Mouse (Mus musculus) MEL (cell line): ENCODE data around the gene Zdhhc12. TPM values are rescaled to one million over a fixed set of nuclear protein-coding genes. Genes with fewer than 3 reads are reported as not detected.

Source experiments
- DNase-seq: peaks from one replicate; pipeline ENCODE4 v3.0.0; 2011; ENCODE audit warnings: low read depth, low spot score
- H3K27ac ChIP-seq: 2 replicates; pipeline ENCODE4 v1.5.1; 2012; ENCODE audit warnings: low read depth, mild to moderate bottlenecking, control low read depth, low read length, moderate library complexity; ENCODE audit not compliant: control insufficient read depth
- H3K27me3 ChIP-seq, 2 experiments: fragments of 150-350 bp in 1 of 2; sonication (generic) in 1 of 2; 2 replicates each; pipeline ENCODE4 v1.6.1; 2012; ENCODE audit warnings: low read length in 2 of 2, mild to moderate bottlenecking in 2 of 2, improper control_type of control experiment in 1 of 2, moderate library complexity in 1 of 2; ENCODE audit not compliant: insufficient read depth in 2 of 2, control insufficient read depth in 1 of 2
- H3K36me3 ChIP-seq, 2 experiments: 2 replicates each; pipeline ENCODE4 v1.6.1; 2012 to 2014; ENCODE audit warnings: low read length in 2 of 2, improper control_type of control experiment in 1 of 2, inconsistent platforms in 1 of 2, mild to moderate bottlenecking in 1 of 2; ENCODE audit not compliant: insufficient read depth in 2 of 2, control insufficient read depth in 1 of 2
- H3K4me1 ChIP-seq, 2 experiments: fragments of 150-350 bp in 1 of 2; sonication (generic) in 1 of 2; 2 replicates each; pipeline ENCODE4 v1.6.1; 2012; ENCODE audit warnings: low read length in 2 of 2, improper control_type of control experiment in 1 of 2, mild to moderate bottlenecking in 1 of 2; ENCODE audit not compliant: insufficient read depth in 2 of 2, control insufficient read depth in 1 of 2
- H3K4me3 ChIP-seq, 2 experiments: fragments of 150-350 bp in 1 of 2; sonication (generic) in 1 of 2; 2 replicates each; pipeline ENCODE4 v1.5.1; 2012; ENCODE audit warnings: low read depth in 2 of 2, low read length in 2 of 2, mild to moderate bottlenecking in 2 of 2, moderate library complexity in 2 of 2, control low read depth in 1 of 2, improper control_type of control experiment in 1 of 2; ENCODE audit not compliant: control insufficient read depth in 1 of 2, insufficient read depth in 1 of 2
- H3K79me2 ChIP-seq: 2 replicates; pipeline ENCODE4 v1.6.1; 2012; ENCODE audit warnings: mild to moderate bottlenecking, low read length, moderate library complexity; ENCODE audit not compliant: control insufficient read depth, poor library complexity, insufficient read depth
- H3K9ac ChIP-seq: 2 replicates; pipeline ENCODE4 v1.6.1; 2012; ENCODE audit warnings: low read depth, mild to moderate bottlenecking, control low read depth, low read length, moderate library complexity; ENCODE audit not compliant: control insufficient read depth, poor library complexity, severe bottlenecking
- H3K9me3 ChIP-seq: fragments of 150-350 bp; sonication (generic); replicated peaks from 2 replicates; pipeline ENCODE4 v1.6.1; 2012; ENCODE audit warnings: mild to moderate bottlenecking, low read length, improper control_type of control experiment, moderate library complexity; ENCODE audit not compliant: insufficient read depth
- BHLHE40 ChIP-seq: IDR thresholded peaks from 2 replicates; pipeline ENCODE4 v1.6.1; 2012; ENCODE audit warnings: low read depth, mild to moderate bottlenecking, inconsistent platforms, low read length, improper control_type of control experiment, borderline replicate concordance
- CHD1 ChIP-seq: IDR thresholded peaks from 2 replicates; pipeline ENCODE4 v1.6.1; 2012; ENCODE audit warnings: low read depth, mild to moderate bottlenecking, inconsistent platforms, low read length, improper control_type of control experiment
- CHD2 ChIP-seq: IDR thresholded peaks from 2 replicates; pipeline ENCODE4 v1.6.1; 2011; ENCODE audit warnings: low read length, improper control_type of control experiment
- CTCF ChIP-seq, 3 experiments: IDR thresholded peaks in 2 of 3; conservative IDR thresholded peaks in 1 of 3; 2 replicates each; pipeline ENCODE4 v1.5.1; 2011 to 2012; ENCODE audit warnings: low read length in 3 of 3, low read depth in 2 of 3, mild to moderate bottlenecking in 2 of 3, improper control_type of control experiment in 1 of 3, inconsistent platforms in 1 of 3, mixed read lengths in 1 of 3, moderate library complexity in 1 of 3; ENCODE audit not compliant: control insufficient read depth in 1 of 3, insufficient read depth in 1 of 3, poor library complexity in 1 of 3, severe bottlenecking in 1 of 3
- E2F4 ChIP-seq: IDR thresholded peaks from 2 replicates; pipeline ENCODE4 v1.6.1; 2011; ENCODE audit warnings: low read depth, low read length, improper control_type of control experiment, borderline replicate concordance
- ELF1 ChIP-seq: IDR thresholded peaks from 2 replicates; pipeline ENCODE4 v1.6.1; 2014; ENCODE audit warnings: low read depth, mild to moderate bottlenecking, inconsistent platforms, low read length, improper control_type of control experiment, moderate library complexity
- EP300 ChIP-seq, 2 experiments: IDR thresholded peaks; 2 replicates each; pipeline ENCODE4 v1.6.1; 2011; ENCODE audit warnings: improper control_type of control experiment in 2 of 2, low read length in 2 of 2, low read depth in 1 of 2, mild to moderate bottlenecking in 1 of 2
- HCFC1 ChIP-seq: IDR thresholded peaks from 2 replicates; pipeline ENCODE4 v1.6.1; 2012; ENCODE audit warnings: low read depth, mild to moderate bottlenecking, inconsistent platforms, low read length, improper control_type of control experiment, moderate library complexity
- MAFK ChIP-seq: IDR thresholded peaks from 2 replicates; pipeline ENCODE4 v1.6.1; 2011; ENCODE audit warnings: low read depth, mild to moderate bottlenecking, low read length, improper control_type of control experiment, borderline replicate concordance
- MXI1 ChIP-seq: IDR thresholded peaks from 2 replicates; pipeline ENCODE4 v1.6.1; 2011; ENCODE audit warnings: mild to moderate bottlenecking, low read depth, low read length, improper control_type of control experiment
- MYC ChIP-seq: IDR thresholded peaks from 2 replicates; pipeline ENCODE4 v1.6.1; 2011; ENCODE audit warnings: low read depth, mild to moderate bottlenecking, low read length, improper control_type of control experiment, moderate library complexity
- NRF1 ChIP-seq: IDR thresholded peaks from 2 replicates; pipeline ENCODE4 v1.6.1; 2014; ENCODE audit warnings: low read depth, mild to moderate bottlenecking, inconsistent platforms, low read length, improper control_type of control experiment, moderate library complexity; ENCODE audit not compliant: poor library complexity, insufficient read depth, severe bottlenecking
- POLR2A ChIP-seq, 2 experiments: IDR thresholded peaks; 2 replicates each; pipeline ENCODE4 v1.6.1; 2011 to 2012; ENCODE audit warnings: low read length in 2 of 2, mild to moderate bottlenecking in 2 of 2, control low read depth in 1 of 2, improper control_type of control experiment in 1 of 2, low read depth in 1 of 2, moderate library complexity in 1 of 2; ENCODE audit not compliant: control insufficient read depth in 1 of 2, insufficient read depth in 1 of 2, poor library complexity in 1 of 2
- POLR2AphosphoS5 ChIP-seq: IDR thresholded peaks from 2 replicates; pipeline ENCODE4 v1.6.1; 2012; ENCODE audit warnings: low read depth, borderline replicate concordance, mild to moderate bottlenecking, inconsistent platforms, low read length, moderate library complexity, mixed read lengths
- RAD21 ChIP-seq: IDR thresholded peaks from 2 replicates; pipeline ENCODE4 v1.6.1; 2011; ENCODE audit warnings: mild to moderate bottlenecking, low read depth, low read length, improper control_type of control experiment
- SIN3A ChIP-seq: IDR thresholded peaks from 2 replicates; pipeline ENCODE4 v1.6.1; 2012; ENCODE audit warnings: low read length, improper control_type of control experiment, inconsistent platforms
- TAL1 ChIP-seq: IDR thresholded peaks from 2 replicates; pipeline ENCODE4 v1.6.1; 2012; ENCODE audit warnings: mild to moderate bottlenecking, inconsistent platforms, low read length, moderate library complexity, mixed read lengths
- TBP ChIP-seq: IDR thresholded peaks from 2 replicates; pipeline ENCODE4 v1.8.0; 2011; ENCODE audit warnings: low read depth, low read length, improper control_type of control experiment
- UBTF ChIP-seq: IDR thresholded peaks from 2 replicates; pipeline ENCODE4 v1.6.1; 2012; ENCODE audit warnings: low read depth, mild to moderate bottlenecking, inconsistent platforms, low read length, improper control_type of control experiment, moderate library complexity, borderline replicate concordance; ENCODE audit not compliant: insufficient read depth
- USF2 ChIP-seq, 2 experiments: IDR thresholded peaks; 2 replicates each; pipeline ENCODE4 v1.6.1; 2011 to 2012; ENCODE audit warnings: improper control_type of control experiment in 2 of 2, low read length in 2 of 2, borderline replicate concordance in 1 of 2, inconsistent platforms in 1 of 2, low read depth in 1 of 2, mild to moderate bottlenecking in 1 of 2; ENCODE audit not compliant: insufficient read depth in 1 of 2
- ZC3H11A ChIP-seq: IDR thresholded peaks from 2 replicates; pipeline ENCODE4 v1.6.1; 2012; ENCODE audit warnings: low read depth, mild to moderate bottlenecking, inconsistent platforms, low read length, improper control_type of control experiment
- ZMIZ1 ChIP-seq: IDR thresholded peaks from 2 replicates; pipeline ENCODE4 v1.6.1; 2012; ENCODE audit warnings: low read depth, mild to moderate bottlenecking, inconsistent platforms, low read length, improper control_type of control experiment, moderate library complexity
- polyA plus RNA-seq, 2 experiments: library from polyadenylated mRNA; stranded (reverse) in 1 of 2; unstranded in 1 of 2; fragments of >175 nt in 1 of 2; fragments of >200 nt in 1 of 2; gene quantifications; 2 replicates each; pipeline versions ENCODE4 v1.2.1 to v1.2.4; 2012; ENCODE audit warnings: low replicate concordance in 2 of 2, low read depth in 1 of 2; ENCODE audit not compliant: insufficient read length in 2 of 2, insufficient read depth in 1 of 2, missing spikeins in 1 of 2
- total RNA-seq: library from RNA; depleted of rRNA; stranded (reverse); fragments of 300-350 nt; gene quantifications from 2 replicates; pipeline ENCODE4 v1.2.3, GENCODE M21; 2012

Gene Zdhhc12
- total and polyA plus RNA-seq, 3 experiments: 25.1 to 42.1 TPM; not detected in 1

DNA sequence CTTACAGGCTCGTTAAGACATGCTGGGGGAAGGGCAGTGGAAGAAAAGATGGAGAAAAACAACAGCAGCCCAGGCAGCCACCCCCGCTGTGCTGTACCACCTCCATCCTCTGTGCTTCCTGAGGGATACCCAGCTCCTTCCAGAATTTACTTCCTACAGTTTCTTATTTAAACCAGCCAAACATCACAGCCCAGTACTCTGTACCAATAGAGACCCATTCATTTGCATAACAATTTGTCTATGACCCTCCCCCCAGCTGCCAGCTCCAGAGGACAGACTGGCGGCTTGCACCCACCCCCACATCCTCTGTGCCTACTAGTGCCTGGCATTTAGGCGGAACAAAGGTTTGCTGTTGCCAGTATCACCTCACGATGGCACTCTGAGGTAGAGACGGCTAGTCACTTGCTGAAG, 26.2 kb upstream of the Zdhhc12 start:
- Histone ChIP-seq H3K4me3 (no peak overlapping the region), H3K79me2 (peaks cover 2% of the 10 kb centered on the region; the same call in 1 of the 2 replicates), H3K9me3 (no peaks in the 10 kb centered on the region), H3K4me1 (peaks cover 0 to 5% of the 10 kb centered on the region in 2 experiments; a peak in 1 of 4 replicates), H3K27me3 (no peaks in the 10 kb centered on the region), H3K27ac (no peak overlapping the region), H3K9ac (no peak overlapping the region)
- no peak for DNase-seq
- TF ChIP-seq MXI1: no peak
- TF ChIP-seq ZC3H11A: no peak
- TF ChIP-seq USF2 (IDR thresholded peaks at IDR 0.05; ENCODE audit: borderline replicate concordance in 1 of 2, insufficient read depth in 1 of 2, low read depth in 1 of 2, low read length in 2 of 2): no peak
- TF ChIP-seq ZMIZ1: no peak
- no peak for TF ChIP-seq POLR2A (IDR thresholded peaks at IDR 0.05; ENCODE audit: control insufficient read depth in 1 of 2, insufficient read depth in 1 of 2, low read depth in 1 of 2, low read length in 2 of 2, poor library complexity in 1 of 2)
- TF ChIP-seq, all 39 proteins: peak for 0
- no peaks in the 10 kb centered on the region for H3K36me3 ChIP-seq

DNA sequence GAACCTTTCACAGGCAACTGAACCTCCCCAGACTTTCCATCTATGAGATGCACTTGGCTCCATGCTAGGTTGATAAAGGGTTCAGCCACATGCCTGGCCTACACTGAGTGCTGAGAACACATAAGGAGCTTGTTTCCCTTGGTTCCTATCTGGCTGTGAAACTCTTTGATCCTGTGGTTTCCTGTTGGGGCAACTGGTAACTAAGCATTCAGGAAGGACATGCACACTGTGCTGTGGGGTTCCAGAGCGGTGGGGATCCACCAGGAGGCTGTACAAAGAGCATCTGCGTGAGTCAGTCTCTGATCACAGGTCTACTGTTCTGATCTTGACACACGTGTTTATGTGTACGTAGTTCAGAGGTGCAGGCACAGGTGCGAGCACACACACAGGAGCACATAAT, 19.1 kb upstream of the Zdhhc12 start:
- H3K4me1 ChIP-seq: no peaks in the 10 kb centered on the region; a peak in 1 of 4 replicates

DNA sequence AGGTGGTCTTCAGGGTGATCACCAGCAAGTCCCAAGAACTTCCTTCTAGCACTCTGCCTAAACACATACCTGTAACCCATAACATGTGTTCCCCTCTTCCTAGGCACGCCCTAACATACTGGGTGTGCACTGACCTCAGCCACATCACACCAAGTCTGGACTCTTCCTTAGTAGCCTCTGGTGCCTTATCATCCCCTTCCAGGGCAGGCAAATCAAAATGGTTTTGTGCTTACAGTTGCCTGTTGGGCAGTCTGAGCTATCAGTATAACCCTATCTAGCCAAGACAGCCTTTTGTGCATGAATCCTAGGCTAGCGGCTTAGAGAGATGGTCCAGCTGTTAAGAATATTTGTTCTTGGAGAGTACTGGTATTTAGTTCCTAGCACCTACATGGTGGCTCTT, 18.1 kb upstream of the Zdhhc12 start:
- no peak overlapping the region for H3K9ac ChIP-seq
- no peak for DNase-seq
- no peak overlapping the region for H3K4me3 ChIP-seq
- H3K9me3 ChIP-seq: no peaks in the 10 kb centered on the region
- no peak overlapping the region for H3K27ac ChIP-seq
- H3K36me3 ChIP-seq: no peaks in the 10 kb centered on the region
- H3K79me2 ChIP-seq: no peaks in the 10 kb centered on the region
- H3K4me1 ChIP-seq: no peaks in the 10 kb centered on the region; a peak in 1 of 4 replicates
- TF ChIP-seq UBTF: no peak
- TF ChIP-seq CTCF (IDR thresholded peaks at IDR 0.05 in 2 of 3, conservative IDR thresholded peaks at IDR 0.05 in 1 of 3; ENCODE audit: control insufficient read depth in 1 of 3, insufficient read depth in 1 of 3, low read depth in 2 of 3, low read length in 3 of 3, poor library complexity in 1 of 3, severe bottlenecking in 1 of 3): no peak
- TF ChIP-seq EP300 (IDR thresholded peaks at IDR 0.05; ENCODE audit: low read depth in 1 of 2, low read length in 2 of 2): peak in 1 of 2 experiments; percentile 27; a peak in 1 of 4 replicates
- no peak for TF ChIP-seq MAFK
- peak; percentile 46 for TF ChIP-seq TAL1
- no peak for TF ChIP-seq RAD21
- TF ChIP-seq E2F4: no peak
- TF ChIP-seq BHLHE40: no peak
- no peaks in the 10 kb centered on the region for H3K27me3 ChIP-seq

More for the DNA sequence above, 19.1 kb upstream of the Zdhhc12 start:
- H3K27ac ChIP-seq: no peak overlapping the region
- TF ChIP-seq MYC: no peak
- TF ChIP-seq USF2 (IDR thresholded peaks at IDR 0.05; ENCODE audit: borderline replicate concordance in 1 of 2, insufficient read depth in 1 of 2, low read depth in 1 of 2, low read length in 2 of 2): no peak
- no peak for TF ChIP-seq SIN3A
- TF ChIP-seq POLR2AphosphoS5: no peak
- no peak for TF ChIP-seq HCFC1
- no peak for TF ChIP-seq RAD21
- TF ChIP-seq CHD1: no peak
- TF ChIP-seq NRF1: no peak
- TF ChIP-seq POLR2A (IDR thresholded peaks at IDR 0.05; ENCODE audit: control insufficient read depth in 1 of 2, insufficient read depth in 1 of 2, low read depth in 1 of 2, low read length in 2 of 2, poor library complexity in 1 of 2): no peak
- no peak for TF ChIP-seq TAL1
- no peak for TF ChIP-seq ELF1
- TF ChIP-seq CHD2: no peak
- TF ChIP-seq TBP: no peak
- no peaks in the 10 kb centered on the region for H3K9me3 ChIP-seq
- no peaks in the 10 kb centered on the region for H3K27me3 ChIP-seq
- H3K9ac ChIP-seq: no peak overlapping the region
- no peak overlapping the region for H3K4me3 ChIP-seq
- H3K36me3 ChIP-seq: no peaks in the 10 kb centered on the region
- H3K79me2 ChIP-seq: no peaks in the 10 kb centered on the region
- DNase-seq: no peak
